Mouse (Mus musculus) fat pad, adult 2 months (tissue): ENCODE measurements around the gene Gm44965.

Experiments
- DNase-seq: peaks from one replicate; pipeline ENCODE4 v3.0.0-alpha.2; 2011; ENCODE audit warnings: low read depth, low spot score; ENCODE audit errors: extremely low read depth

Gm44965 gene

DNA sequence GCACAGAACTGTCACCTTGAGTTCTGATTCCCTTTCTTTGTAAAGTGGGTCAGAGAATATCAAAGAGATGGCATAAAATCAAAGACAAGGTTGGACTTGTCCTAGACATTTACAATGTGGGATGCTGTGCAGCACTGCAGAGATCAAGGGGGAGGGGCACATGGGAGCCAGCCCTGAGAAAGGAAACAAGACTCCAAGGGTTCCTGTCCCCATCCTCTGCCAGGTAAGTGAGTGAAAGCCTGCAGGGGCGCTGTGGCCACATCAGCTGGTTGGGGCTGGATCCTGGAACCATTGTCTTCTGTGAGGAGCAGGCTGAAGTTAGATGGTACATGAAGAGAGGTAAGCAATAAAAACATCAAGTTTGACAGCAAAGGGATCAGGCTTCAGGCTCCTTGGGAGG, 29.7 kb downstream of the Gm44965 start:
- no peak for DNase-seq

DNA sequence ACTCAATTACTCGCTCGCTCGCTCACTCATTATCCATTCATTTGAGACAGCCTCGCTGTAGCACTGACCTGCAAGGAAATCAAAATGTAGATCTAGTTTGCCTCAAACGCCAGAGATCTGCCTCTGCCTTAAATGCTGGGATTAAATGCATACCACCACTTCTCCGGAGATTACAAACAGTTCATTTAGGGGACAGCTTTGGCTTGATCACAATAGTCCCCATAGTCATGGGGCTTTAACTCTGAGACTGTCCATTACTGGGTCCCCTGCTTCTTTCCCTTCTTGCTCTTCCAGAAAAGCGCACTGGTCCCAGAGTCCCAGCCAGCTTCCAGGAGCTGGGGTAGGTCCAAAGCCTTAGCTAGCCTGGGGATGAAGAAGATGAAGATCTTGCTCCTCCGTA, 32.7 kb downstream of the Gm44965 start, which contains the start of gene AI854703:
TSS of gene AI854703 (plus strand) at position 301 of the 400 bp plus-strand sequence.
- no peak for DNase-seq

DNA sequence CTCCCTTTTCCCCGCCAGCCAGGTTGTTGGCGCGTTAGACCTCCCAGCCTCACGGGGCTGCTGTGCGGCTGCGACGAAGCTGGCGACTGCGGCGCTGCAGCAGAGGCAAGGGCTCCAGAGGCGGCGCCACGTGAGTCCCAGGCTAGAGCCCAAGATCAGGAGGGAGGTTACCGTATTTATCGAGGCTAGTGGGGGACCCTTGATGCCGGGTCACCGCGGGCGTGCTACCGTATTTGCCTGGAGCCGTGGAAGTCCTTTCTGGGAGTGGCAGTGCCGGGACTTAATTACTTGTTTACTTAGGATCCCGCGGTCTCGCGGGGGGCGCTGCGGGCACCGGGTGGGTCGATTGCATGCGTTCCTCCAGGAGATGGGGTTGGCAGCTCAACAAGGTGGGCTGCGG, 33.2 kb downstream of the Gm44965 start:
- DNase-seq: no peak

DNA sequence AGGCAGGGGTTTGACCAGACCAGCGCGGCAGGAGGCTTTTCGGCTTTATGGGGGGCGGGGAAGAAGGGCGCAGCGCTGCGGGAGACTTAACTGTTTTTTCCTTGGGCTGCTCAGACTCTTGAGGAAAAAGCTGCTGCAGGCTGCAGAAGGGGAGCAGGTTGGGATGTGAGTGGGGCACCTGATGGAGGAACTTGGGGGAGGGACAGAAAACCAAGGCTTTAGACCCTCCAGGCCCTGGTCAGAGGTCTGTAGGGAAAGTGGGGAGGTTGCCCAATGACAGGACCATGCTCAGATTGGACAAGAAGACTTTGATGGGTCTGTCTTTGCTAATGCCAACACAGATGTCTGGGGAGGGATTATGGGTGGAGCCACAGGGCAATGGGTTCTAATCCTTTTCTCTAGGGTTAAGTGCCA, 33.8 kb downstream of the Gm44965 start:
- no peak for DNase-seq

DNA sequence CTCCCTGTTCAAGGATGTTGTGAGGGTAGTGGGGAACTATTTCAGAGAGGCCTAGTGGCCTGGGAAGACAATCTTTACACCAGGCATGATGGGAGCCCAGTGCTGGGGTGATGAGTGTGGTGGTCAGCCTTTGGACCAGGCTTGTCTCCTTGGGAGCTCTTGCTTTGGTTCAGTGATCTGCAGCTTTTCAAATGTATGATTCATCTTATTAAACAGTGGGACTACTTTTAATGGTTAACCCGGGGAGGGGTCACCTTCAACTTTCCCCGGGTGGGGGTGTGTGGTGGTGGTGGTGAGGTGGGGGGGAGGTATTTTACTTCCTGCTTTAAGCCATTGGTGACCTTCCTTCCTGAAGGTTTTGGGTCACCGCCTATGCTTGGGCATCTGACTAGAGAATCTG, 34.6 kb downstream of the Gm44965 start:
- no peak for DNase-seq

DNA sequence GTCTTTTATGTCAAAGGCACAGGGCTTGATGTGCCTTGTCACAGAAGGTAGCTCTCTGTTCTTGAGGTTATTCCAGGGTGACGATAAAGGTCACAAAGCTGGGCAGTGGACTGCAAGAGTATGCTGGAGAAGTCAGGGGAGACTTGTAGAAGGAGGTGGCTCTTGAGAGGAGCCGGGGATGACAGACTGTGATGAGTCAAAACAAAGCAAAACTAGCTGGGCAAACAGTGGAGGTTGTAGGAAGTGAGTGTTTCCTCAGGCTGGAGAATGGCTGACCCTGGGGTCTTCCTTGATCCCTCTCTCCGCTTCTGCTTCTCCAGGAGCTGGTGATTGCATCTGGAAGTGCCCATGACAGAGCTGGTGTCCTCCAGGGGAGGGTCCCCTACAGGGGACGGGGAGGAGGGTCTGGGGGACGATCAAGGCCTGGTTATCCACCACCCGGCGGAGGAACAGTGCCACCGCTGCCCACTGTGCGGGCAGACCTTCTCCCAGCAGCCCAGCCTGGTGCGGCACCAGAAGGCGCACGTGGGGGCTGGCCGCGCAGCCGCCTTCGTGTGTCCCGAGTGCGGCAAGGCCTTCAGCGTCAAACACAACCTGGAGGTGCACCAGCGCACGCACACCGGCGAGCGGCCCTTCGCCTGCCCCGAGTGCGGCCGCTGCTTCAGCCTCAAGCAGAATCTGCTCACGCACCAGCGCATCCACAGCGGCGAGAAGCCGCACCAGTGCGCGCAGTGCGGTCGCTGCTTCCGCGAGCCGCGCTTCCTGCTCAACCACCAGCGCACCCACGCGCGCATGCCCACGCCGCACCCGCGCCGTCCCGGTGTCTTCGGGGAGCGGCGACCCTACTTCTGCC, 35.3 kb downstream of the Gm44965 start:
- no peak for DNase-seq

DNA sequence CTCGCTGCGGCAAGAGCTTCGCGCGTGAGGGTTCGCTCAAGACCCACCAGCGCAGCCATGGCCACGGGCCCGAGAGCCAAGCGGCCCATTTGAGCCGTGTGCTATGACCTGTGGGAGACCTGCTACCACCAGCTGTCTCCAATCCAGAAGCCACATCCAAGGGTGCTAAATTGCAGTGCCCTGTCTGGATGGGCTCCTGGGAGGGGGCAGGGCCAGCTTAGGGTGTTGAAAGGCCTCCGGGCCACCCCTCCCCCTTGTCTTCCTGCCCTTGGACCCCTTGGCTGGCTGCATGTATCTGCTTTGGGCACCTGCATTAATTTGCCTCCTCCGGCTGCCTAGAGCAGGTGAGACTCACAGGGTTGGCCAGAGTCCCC, 35.9 kb downstream of the Gm44965 start:
- DNase-seq: no peak

DNA sequence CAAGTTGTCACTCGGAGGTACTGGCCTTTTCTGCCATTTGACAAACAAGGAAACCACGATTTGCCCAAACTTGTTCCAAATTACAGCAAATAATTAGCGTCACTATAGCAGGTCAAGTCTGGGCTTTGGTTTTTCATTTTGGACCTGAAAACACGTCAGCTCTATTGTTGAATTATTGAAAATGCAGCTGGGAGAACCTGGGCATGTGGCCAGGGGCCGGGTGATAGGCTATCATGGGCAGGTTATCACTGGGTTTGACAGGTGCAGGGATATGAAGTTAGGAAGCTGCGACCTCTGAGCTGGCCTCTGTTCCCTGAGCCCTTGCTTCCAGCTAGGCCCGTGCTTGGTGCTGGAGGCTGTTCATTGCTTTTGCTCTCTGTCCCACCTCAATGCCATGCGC, 37.1 kb downstream of the Gm44965 start:
- DNase-seq: no peak

DNA sequence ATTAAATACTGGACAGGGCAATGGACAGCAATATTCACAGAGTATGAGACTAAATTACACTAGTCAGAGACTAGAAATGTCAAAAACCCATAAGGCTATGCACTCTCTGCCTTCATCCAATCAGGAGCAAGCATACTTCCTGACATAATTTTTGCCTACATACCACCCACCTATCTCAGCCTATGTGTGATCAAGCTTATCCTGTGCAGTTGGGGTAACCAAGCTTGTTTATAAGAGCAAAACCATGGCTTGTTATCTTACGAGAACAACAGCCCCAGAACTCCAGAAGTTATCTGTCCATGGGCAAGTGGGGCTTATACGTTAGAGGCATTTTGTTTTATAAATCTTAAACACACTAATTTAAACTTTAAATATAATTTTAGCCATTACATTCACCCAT, 41.4 kb downstream of the Gm44965 start:
- DNase-seq: no peak

DNA sequence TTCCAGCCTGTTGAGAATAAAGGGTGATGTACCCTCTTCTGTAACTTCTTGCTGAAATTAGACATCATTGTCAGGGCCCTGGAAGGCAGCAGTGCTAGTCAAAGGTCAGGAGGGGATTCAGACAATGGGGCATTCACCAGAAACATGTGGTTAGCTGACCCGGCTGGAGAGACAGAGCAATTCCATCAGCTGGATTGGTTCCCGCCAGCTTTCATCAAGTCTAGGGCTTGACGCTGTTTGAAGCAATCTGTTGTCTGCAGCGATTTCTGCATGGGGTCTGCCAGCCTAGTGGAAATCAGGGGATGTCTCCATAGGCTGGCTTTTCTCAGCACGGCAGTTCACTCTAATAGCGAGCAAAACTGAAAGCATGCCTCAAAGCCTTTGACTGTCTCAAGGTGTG, 42.8 kb downstream of the Gm44965 start:
- DNase-seq: no peak

DNA sequence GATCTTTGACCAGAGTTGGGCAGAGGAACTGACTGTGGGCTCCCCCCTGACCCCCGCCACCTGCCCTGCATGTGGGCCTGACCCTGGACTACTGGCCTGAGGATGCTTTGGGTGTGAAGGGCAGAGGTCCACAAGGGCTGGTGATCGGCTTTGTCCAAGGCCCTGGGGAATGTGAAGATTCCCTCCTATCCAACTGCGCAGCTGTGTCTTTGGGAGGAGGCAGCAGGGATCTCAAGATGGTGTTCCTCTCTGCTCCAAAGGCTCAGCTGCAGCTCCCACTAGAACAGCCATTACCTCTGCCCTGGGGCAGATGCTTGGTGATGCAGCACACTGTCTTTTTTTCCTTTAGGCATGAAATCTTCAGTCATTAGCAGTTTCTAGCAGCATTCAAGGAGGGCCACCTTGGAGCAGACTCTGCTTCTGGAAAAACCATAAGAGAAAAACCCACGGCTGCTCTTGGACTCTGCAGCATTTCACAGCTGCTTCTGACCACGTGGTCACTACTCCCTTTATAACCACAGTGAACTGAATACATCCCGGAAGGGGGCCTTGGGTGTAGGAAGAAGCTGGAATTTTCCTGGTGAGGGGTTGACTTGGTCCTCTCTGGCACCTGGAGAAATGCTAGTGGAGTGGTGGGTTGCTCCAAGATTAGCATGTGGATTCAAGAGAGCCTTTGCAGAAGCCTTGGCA, 44.2 kb downstream of the Gm44965 start:
- DNase-seq: no peak

DNA sequence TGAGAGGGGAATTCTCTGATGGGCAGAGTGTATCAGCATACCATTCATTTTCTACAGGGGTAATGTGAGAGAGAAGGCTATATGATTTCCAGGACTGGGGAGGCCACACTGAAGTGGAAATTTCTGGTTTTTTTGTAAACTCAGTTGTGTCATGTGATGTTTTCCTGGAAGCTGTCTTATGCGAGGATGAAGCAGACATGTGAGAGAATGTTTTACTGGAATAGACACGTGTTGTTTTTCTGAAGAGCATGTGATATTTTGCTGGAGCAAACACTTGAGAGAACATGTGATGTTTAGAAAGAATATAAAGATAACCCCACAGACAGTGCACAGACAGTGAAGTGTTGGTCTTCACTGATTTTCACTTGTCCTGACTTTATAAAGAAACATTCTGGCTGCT, 44.8 kb downstream of the Gm44965 start:
- no peak for DNase-seq

DNA sequence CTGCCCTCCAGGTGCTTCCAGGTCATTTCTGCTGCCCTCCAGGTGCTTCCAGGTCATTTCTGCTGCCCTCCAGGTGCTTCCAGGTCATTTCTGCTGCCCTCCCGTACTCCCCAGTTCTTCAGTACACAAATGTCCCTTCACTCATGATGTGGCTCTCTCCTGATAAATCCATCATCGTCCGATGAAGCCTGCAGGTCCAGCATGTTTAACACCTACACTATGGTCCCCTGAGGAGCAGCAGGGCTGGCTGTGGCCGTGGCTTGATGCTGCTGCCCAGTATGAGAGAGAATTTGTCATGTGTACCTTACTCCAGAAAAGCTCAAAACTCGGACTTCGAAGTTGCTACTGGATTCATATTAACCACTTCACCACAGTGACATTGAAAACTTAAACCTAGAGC, 47.6 kb downstream of the Gm44965 start:
- no peak for DNase-seq

DNA sequence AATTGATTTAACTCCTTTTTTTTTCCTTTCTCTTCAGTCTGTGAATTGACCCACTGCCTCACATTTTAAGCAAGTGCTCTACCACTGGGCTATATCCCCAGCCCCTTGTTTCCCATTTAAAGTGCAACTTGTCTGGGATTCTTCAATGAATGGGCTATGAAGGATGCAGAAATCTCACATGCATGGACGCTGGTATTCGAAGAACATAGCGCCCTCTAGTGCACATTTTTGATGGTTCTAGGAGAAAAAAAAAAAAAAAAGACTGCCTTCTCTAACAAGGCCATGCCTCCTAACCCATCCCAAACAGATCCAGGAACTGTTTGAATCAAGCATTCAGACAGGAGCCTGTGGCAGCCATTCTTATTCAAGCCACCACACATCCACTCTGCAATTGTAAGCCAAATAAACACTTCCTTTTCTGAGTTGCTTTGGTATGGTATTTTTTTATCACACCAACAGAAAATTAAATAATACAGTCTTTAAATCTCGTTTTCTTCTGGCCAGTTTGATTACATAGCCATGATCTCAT, 49.1 kb downstream of the Gm44965 start:
- DNase-seq: no peak

DNA sequence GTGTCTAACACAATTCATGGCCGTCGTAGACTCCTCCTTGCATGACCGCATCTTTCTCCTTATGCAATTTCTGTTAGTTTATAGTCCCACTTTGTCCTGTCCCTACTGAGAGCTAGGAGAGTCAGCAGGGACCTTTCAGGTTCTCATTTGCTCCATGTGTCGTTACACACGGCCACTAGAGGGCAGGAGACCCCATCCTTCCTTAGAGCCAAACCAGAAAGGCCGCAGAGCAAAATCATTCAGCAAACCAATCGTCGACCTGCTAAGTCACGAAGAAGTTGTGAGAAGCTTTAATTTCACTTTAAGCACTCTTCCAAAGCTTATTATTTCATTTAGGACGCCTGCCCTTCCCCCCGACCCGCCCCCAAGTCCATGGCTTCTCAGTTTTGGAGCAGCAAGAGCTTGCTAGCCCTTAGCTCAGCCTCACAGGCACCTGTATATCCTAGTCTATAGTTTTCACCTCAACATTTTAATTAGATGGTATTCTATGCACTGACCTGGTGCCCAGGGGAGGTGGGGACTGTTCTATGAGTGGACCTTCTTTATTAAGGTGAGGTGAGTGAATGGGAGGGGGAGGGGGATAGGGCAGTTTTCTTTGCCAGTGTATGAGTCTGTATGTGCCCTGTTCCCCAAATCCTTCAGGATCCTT, 52.0 kb downstream of the Gm44965 start:
- DNase-seq: no peak

DNA sequence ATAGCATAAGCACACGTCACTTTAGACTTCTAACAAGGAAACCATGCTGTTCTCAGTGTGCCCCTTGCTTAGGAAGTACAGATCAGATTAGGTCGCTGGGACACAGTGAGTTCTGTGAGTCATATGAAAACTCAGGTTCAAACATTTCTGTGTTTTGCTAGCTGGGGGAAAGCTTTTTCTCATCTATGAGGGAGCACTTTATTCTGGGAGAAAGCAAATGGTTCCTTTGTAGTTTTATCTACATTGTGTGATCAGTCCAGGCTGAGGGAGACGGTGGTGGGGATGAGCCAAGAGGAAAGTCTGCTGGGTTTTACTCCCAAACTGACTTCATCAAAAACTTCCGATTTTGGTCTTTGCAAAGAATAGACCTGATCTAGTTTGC, 52.6 kb downstream of the Gm44965 start:
- DNase-seq: no peak

DNA sequence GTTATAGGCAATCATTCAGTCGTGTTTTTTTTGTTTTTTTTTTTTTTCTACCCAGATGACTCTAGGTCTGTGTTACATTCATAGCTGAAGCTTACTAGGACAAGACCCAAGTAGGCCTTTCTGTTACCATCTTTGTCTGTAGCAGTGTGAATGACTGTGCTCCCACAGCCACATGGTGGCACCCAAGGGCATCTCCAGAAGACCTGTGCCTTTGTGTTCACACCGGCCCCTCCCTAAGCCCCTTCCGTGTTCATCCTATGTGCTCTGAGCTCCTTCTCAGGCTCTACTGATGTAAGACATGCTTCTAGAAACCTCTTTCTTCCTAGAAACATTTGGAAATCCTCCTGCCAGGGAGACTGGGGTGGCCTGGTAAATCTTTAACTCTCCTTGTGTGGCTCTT, 53.3 kb downstream of the Gm44965 start, which contains the start of gene Gimap8:
TSS of gene Gimap8 (plus strand) at position 240 of the 400 bp plus-strand sequence.
- DNase-seq: no peak

DNA sequence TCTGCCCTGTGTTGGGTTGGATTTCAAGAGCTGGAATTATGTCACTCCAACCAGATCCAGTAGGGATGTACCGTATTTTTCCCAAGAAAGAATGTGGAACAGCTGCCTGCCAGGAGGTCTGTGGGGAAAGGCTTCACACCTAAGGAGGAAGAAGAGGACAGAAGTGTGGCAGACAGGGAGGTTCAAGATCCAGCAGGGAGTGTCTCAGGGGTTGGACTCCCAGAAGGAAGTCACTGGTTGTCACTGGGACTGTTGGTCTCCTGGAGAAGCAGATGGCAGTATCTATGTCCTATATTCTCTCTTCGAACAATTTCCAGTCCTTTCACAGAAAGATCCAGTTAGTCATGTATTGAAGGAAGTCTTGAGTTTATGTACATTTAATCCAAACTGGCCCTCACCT, 53.9 kb downstream of the Gm44965 start:
- no peak for DNase-seq

DNA sequence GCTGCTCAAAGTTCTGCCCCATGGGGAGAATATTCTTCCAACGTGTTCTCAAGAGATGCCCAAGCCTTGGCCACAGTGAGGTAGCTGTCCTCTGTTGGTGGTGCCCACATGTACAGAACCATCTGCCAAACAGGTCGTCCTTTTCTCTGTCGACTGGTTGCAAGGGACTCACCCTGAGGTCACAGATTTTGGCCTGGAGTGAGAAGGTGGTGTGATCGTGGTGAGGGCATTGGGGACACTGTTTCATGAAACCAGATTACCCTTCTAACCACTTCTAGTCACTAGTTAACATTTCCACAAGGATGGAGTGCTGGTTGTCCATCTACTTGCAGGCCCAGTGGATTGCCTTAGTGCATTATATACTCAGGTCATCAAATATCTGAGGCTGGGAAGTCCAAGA, 55.0 kb downstream of the Gm44965 start:
- DNase-seq: no peak

DNA sequence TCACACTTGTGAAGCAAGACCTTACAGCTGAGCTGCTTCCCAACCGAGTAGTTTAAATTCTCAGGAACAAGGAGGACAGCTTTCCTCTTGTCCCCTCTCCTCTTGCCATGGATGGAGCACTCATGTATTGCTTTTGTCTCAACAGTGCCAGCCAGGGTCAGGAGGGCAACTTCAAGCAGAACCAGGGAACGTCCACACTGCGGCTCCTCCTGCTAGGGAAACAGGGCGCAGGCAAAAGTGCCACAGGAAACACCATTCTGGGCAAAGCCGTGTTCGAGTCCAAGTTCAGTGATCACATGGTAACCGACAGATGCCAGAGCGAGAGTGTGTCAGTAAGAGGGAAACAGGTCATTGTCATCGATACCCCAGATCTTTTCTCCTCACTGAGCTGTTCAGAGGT, 56.3 kb downstream of the Gm44965 start:
- DNase-seq: no peak

DNA sequence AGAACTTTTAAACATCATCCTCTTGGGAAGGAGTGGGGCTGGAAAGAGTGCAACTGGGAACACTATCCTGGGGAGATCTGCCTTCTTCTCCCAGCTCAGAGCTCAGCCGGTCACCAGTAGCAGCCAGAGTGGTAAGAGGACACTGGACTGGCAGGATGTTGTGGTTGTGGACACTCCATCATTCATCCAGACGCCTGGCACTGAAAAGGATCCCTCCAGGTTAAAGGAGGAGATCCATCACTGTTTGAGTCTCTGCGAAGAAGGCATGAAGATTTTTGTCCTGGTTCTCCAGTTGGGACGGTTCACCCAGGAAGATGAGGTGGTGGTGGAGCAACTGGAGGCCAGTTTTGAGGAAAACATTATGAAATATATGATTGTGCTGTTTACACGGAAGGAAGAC, 65.0 kb downstream of the Gm44965 start:
- no peak for DNase-seq

DNA sequence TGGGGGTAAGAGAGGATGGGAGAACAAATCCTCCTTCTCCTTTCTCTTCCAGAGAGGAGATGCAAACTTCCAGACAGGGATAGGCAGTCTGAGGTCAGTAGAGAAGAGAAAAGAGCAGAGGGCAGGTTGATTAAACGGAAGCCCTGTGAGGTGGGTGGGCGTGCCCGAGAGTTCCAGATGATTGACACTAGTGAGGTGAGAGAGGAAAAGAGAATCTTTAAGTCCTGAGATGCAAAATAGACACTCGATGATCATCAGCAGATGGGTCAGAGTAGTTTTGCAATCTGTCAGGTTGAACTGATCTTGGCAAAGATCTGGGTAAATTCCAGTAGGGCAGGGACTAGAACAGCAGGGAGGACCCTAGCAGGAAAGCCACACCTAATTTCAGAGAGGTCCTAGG, 71.0 kb downstream of the Gm44965 start:
- no peak for DNase-seq
